Mouse (Mus musculus): ENCODE measurements around the gene Abca5. TPM values are rescaled to one million over a fixed set of nuclear protein-coding genes. Genes with fewer than 3 reads are reported as not detected.
A peak's percentile ranks its signal among the peaks of the same experiment; 100 is the strongest.

Gene Abca5
- total RNA-seq, 1 experiment from 2014 or later = 2.7 TPM

- ATAC-seq (replicated peaks; ENCODE audit: low read depth, poor library complexity, severe bottlenecking) = no peak
Measured at GRCm38 (mm10) chr11:110306475-110307168, 30.9 kb downstream of the Abca5 start.

GRCm38 (mm10) chr11:110303411-110303810 lies 34.1 kb downstream of the Abca5 start:
- no peak for ATAC-seq (replicated peaks; ENCODE audit: low read depth, poor library complexity, severe bottlenecking)

- no peak for ATAC-seq (replicated peaks; ENCODE audit: low read depth, poor library complexity, severe bottlenecking)
Measured at GRCm38 (mm10) chr11:110297917-110298533, 39.5 kb downstream of the Abca5 start.

GRCm38 (mm10) chr11:110290586-110290985 lies 46.9 kb downstream of the Abca5 start:
- ATAC-seq (replicated peaks; ENCODE audit: low read depth, poor library complexity, severe bottlenecking) = no peak

GRCm38 (mm10) chr11:110288423-110288822 lies 49.1 kb downstream of the Abca5 start:
- no peak for ATAC-seq (replicated peaks; ENCODE audit: low read depth, poor library complexity, severe bottlenecking)

GRCm38 (mm10) chr11:110287694-110288093 lies 49.8 kb downstream of the Abca5 start:
- ATAC-seq (replicated peaks; ENCODE audit: low read depth, poor library complexity, severe bottlenecking) = no peak

- no peak for ATAC-seq (replicated peaks; ENCODE audit: low read depth, poor library complexity, severe bottlenecking)
Measured at GRCm38 (mm10) chr11:110286331-110286730, 51.2 kb downstream of the Abca5 start.

GRCm38 (mm10) chr11:110284849-110285248 lies 52.7 kb downstream of the Abca5 start:
- peak; percentile 66 for ATAC-seq (replicated peaks; ENCODE audit: low read depth, poor library complexity, severe bottlenecking)

- peak; percentile 74 for ATAC-seq (replicated peaks; ENCODE audit: low read depth, poor library complexity, severe bottlenecking)
Measured at GRCm38 (mm10) chr11:110284185-110284787, 53.2 kb downstream of the Abca5 start.

- ATAC-seq (replicated peaks; ENCODE audit: low read depth, poor library complexity, severe bottlenecking) = no peak
Measured at GRCm38 (mm10) chr11:110274794-110275193, 62.7 kb downstream of the Abca5 start.

- peak; percentile 81 for ATAC-seq (replicated peaks; ENCODE audit: low read depth, poor library complexity, severe bottlenecking)
Measured at GRCm38 (mm10) chr11:110271745-110272144, 65.8 kb downstream of the Abca5 start.

GRCm38 (mm10) chr11:110268244-110268844 lies 69.2 kb downstream of the Abca5 start:
- ATAC-seq (replicated peaks; ENCODE audit: low read depth, poor library complexity, severe bottlenecking) = peak; percentile 96

GRCm38 (mm10) chr11:110267232-110267631 lies 70.3 kb downstream of the Abca5 start:
- ATAC-seq (replicated peaks; ENCODE audit: low read depth, poor library complexity, severe bottlenecking) = no peak

GRCm38 (mm10) chr11:110266757-110267156 lies 70.8 kb downstream of the Abca5 start:
- no peak for ATAC-seq (replicated peaks; ENCODE audit: low read depth, poor library complexity, severe bottlenecking)

- ATAC-seq (replicated peaks; ENCODE audit: low read depth, poor library complexity, severe bottlenecking) = no peak
Measured at GRCm38 (mm10) chr11:110261867-110262266, 75.6 kb downstream of the Abca5 start.

GRCm38 (mm10) chr11:110257911-110258310 lies 79.6 kb downstream of the Abca5 start:
- ATAC-seq (replicated peaks; ENCODE audit: low read depth, poor library complexity, severe bottlenecking) = no peak

- no peak for ATAC-seq (replicated peaks; ENCODE audit: low read depth, poor library complexity, severe bottlenecking)
Measured at GRCm38 (mm10) chr11:110257061-110257460, 80.5 kb downstream of the Abca5 start.

- ATAC-seq (replicated peaks; ENCODE audit: low read depth, poor library complexity, severe bottlenecking) = no peak
Measured at GRCm38 (mm10) chr11:110252256-110252655, 85.3 kb downstream of the Abca5 start.

- ATAC-seq (replicated peaks; ENCODE audit: low read depth, poor library complexity, severe bottlenecking) = peak; percentile 82
Measured at GRCm38 (mm10) chr11:110251534-110251933, 86.0 kb downstream of the Abca5 start, which contains the start of gene Abca6. TSS of gene Abca6 (minus strand) at chr11:110251776.

GRCm38 (mm10) chr11:110244730-110245129 lies 92.8 kb downstream of the Abca5 start:
- no peak for ATAC-seq (replicated peaks; ENCODE audit: low read depth, poor library complexity, severe bottlenecking)

GRCm38 (mm10) chr11:110237466-110237865 lies 100.0 kb downstream of the Abca5 start:
- ATAC-seq (replicated peaks; ENCODE audit: low read depth, poor library complexity, severe bottlenecking) = no peak

All from common myeloid progenitor, adult 5-6 weeks (primary cell).